Mouse (Mus musculus) embryonic facial prominence, embryonic 15.5 days (tissue): ENCODE results near the gene Arhgap40. TPM values are rescaled to one million over a fixed set of nuclear protein-coding genes. Genes with fewer than 3 reads are reported as not detected.

ENCODE experiments used
- ATAC-seq: fragments of 200-750 bp; cut with Nextera tagmentation; 2 replicates; pipeline ENCODE4 v1.8.0; 2017; ENCODE audit warnings: low read depth, moderate TSS enrichment; ENCODE audit not compliant: insufficient number of reproducible peaks, low FRiP score, low TSS enrichment
- H3K27ac ChIP-seq: fragments of 300-500 bp; sonication (generic); replicated peaks from 2 replicates; pipeline ENCODE4 v1.5.1; 2015; ENCODE audit warnings: mild to moderate bottlenecking, inconsistent platforms
- H3K27me3 ChIP-seq: fragments of 300-500 bp; sonication (generic); 2 replicates; pipeline ENCODE4 v1.6.1; 2015; ENCODE audit warnings: inconsistent platforms
- H3K36me3 ChIP-seq: fragments of 300-500 bp; sonication (generic); 2 replicates; pipeline ENCODE4 v1.6.1; 2015; ENCODE audit warnings: mild to moderate bottlenecking, inconsistent platforms
- H3K4me1 ChIP-seq: fragments of 300-500 bp; sonication (generic); 2 replicates; pipeline ENCODE4 v1.6.1; 2015; ENCODE audit warnings: inconsistent platforms
- H3K4me2 ChIP-seq: fragments of 300-500 bp; sonication (generic); replicated peaks from 2 replicates; pipeline ENCODE4 v1.6.1; 2015; ENCODE audit warnings: mild to moderate bottlenecking, inconsistent platforms
- H3K4me3 ChIP-seq: fragments of 300-500 bp; sonication (generic); replicated peaks from 2 replicates; pipeline ENCODE4 v1.5.1; 2015; ENCODE audit warnings: mild to moderate bottlenecking, inconsistent platforms
- H3K9ac ChIP-seq: fragments of 300-500 bp; sonication (generic); 2 replicates; pipeline ENCODE4 v1.6.1; 2015; ENCODE audit warnings: inconsistent platforms
- H3K9me3 ChIP-seq: fragments of 300-500 bp; sonication (generic); replicated peaks from 2 replicates; pipeline ENCODE4 v1.6.1; 2016; ENCODE audit warnings: inconsistent platforms
- WGBS: fragments of 180-500 bp; shearing (Covaris S2); methylation state at CpG from one replicate; pipeline ENCODE4 v1.1.7; 2015; 5-methylcytosine and 5-hydroxymethylcytosine counted together
- polyA plus RNA-seq: library from polyadenylated mRNA; unstranded; fragments of >200 nt; fragmentation: Nextera tagmentation; extraction: Ambion mirVana; gene quantifications from 2 replicates; pipeline ENCODE4 v1.2.1, GENCODE M21; 2015

Arhgap40 gene
- polyA plus RNA-seq = 4.9 and 5.9 TPM in 2 replicates

- H3K4me2 ChIP-seq = no peak within 1 kb of the TSS
- H3K9me3 ChIP-seq = no peaks in the 10 kb centered on the region
- H3K4me3 ChIP-seq = no peak within 1 kb of the TSS
- H3K9ac ChIP-seq = no peak within 1 kb of the TSS
- H3K27ac ChIP-seq = peak within 1 kb of the TSS; percentile 58; the same call in 1 of the 2 replicates
- 63% methylated on average over 10 of the region's 10 CpGs for WGBS
- no peak for ATAC-seq
- peaks cover 4% of the 10 kb centered on the region; the same call in 1 of the 2 replicates for H3K4me1 ChIP-seq
- no peaks in the 10 kb centered on the region for H3K36me3 ChIP-seq
- no peaks in the 10 kb centered on the region for H3K27me3 ChIP-seq
Measured at GRCm38 (mm10) chr2:158512528-158512927, at the start of gene Arhgap40. Gene Arhgap40, plus strand, starts transcription at chr2:158512796.

DNA sequence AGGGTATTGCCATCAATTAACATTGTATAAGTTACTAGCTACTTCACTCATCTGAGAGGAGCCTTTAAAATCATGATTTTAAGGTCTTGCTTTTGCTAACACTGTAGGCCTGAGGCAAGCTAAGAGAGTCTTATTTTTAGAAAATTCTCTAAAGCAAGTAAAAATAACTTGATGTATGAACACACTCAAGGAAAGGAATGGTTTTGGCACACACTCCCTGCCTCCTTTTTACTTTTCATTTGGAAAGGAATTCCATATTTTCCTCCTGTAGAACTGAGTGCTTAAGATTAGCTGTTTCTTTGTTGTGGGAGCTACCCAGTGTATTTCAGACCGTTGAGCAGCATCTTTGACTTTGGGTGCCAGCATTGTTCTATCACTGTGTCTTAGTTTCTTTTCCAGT, 38.4 kb upstream of the Arhgap40 start:
- H3K36me3 ChIP-seq = peaks cover 45% of the 10 kb centered on the region
- H3K4me3 ChIP-seq = no peak overlapping the region
- no peak overlapping the region for H3K9ac ChIP-seq
- H3K4me2 ChIP-seq = no peak overlapping the region
- no peaks in the 10 kb centered on the region for H3K9me3 ChIP-seq
- no peaks in the 10 kb centered on the region for H3K27me3 ChIP-seq
- 80% methylated on average over 1 of the region's 1 CpGs for WGBS
- ATAC-seq = no peak
- H3K4me1 ChIP-seq = no peaks in the 10 kb centered on the region
- no peak overlapping the region for H3K27ac ChIP-seq

DNA sequence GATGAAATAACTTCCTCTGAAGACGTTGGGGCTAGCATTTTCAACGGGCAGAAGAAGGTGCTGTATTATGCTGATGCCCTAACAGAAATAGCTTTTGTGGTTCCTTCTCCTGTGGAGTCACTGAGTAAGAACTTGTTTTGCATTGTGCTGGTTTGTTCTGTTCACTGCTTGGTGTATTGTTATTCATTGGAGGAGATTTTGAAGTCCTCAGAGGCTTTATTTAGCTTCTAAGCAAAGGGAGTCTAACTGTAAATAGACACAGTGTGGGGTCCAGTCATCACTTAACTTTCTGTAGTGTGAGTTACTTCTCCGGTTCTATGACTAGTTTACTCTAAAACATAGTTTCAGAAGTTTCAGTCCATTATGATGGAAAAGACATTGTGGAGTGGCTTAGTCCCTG, 35.0 kb upstream of the Arhgap40 start:
- WGBS = 82% methylated on average over 3 of the region's 3 CpGs
- H3K36me3 ChIP-seq = peaks cover 48% of the 10 kb centered on the region

DNA sequence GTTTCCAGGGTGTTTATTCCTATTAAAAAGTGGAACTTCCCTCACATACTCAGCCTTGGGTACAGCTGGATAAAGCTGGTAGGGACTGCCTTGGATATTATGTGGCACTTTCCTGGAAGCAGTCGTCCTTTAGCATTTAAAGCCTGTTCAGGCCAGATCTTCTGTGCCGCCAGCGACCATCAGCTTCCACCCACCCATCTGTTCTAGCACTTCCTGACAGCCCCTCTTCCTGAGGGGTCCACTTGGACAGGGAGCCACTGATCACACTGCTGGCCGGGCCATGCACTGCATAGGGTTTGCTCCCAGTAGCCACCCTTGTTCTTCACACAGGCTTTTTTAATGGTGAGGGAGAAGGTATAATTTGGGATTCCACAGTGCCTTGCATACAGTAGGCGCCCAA, 14.1 kb upstream of the Arhgap40 start:
- 81% methylated on average over 5 of the region's 5 CpGs for WGBS
- H3K36me3 ChIP-seq = peaks cover 38% of the 10 kb centered on the region

More for the DNA sequence above, 35.0 kb upstream of the Arhgap40 start:
- Histone ChIP-seq H3K4me3 (no peak overlapping the region), H3K27me3 (no peaks in the 10 kb centered on the region), H3K27ac (no peak overlapping the region), H3K9ac (no peak overlapping the region), H3K9me3 (no peaks in the 10 kb centered on the region), H3K4me2 (no peak overlapping the region), H3K4me1 (no peaks in the 10 kb centered on the region)
- ATAC-seq = no peak

DNA sequence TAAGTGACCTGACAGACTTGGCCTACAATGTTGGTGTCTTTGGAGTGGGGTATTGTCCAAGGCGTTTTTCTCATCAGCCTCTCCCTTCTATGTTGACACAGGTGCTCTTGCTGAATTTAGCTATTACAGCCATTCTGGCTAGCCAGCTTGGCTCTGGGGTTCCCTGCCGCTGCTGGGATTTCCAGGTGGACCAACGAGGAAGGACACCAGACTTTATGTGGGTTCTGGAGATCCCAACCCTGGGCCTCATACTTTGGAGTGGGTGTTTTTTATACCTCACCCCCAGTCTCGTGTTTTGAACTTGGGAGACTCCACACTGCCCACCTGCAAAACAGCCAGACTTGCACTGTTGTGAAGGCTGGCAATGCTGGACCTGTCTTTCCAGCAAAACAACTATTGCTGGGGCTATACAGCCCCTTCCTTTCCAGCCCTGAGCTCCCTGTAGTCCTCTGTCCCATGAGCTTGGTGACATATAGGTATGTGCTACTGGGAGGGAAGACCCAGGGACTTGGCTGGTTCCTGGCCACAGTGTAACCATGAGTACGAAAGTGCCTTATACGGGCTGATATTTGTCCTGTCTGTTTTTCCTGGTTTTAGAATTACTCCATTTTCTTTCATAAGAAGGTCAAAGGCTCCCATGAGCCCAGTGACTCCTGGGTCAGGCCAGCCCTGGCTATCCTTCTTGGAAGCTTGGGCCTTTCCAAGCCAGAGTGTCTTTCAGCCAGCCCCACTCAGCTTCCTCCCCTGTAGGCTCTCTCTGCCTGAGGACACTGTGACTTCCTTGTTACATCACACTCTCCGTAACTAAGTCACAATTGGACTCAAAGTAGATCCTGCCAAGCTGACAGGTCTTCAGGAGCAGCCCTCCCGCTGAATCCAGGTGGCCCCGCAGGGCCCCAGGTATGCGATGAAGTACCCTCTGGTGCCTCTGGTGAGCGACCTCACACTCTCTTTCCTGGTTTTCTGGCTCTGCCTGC, 10.5 kb upstream of the Arhgap40 start, which contains the start of gene Adig:
Gene Adig, plus strand, starts transcription at position 777 of the 977 bp plus-strand sequence.
- no peak within 1 kb of the TSS for H3K9ac ChIP-seq
- no peak for ATAC-seq
- 65% methylated on average over 11 of the region's 11 CpGs for WGBS
- H3K4me2 ChIP-seq = no peak within 1 kb of the TSS
- no peaks in the 10 kb centered on the region for H3K27me3 ChIP-seq
- no peaks in the 10 kb centered on the region for H3K9me3 ChIP-seq
- no peak within 1 kb of the TSS for H3K4me3 ChIP-seq
- H3K27ac ChIP-seq = 0 out of 2 replicates have a peak within 1 kb of the TSS, but pooled peaks have one; percentile 17
- H3K4me1 ChIP-seq = 0 out of 2 replicates have a peak, but pooled peaks cover 7% of the 10 kb centered on the region
- H3K36me3 ChIP-seq = peaks cover 9% of the 10 kb centered on the region; the same call in 1 of the 2 replicates

More for the DNA sequence above, 14.1 kb upstream of the Arhgap40 start:
- Histone ChIP-seq H3K27me3 (no peaks in the 10 kb centered on the region), H3K9ac (no peak overlapping the region), H3K4me3 (no peak overlapping the region), H3K9me3 (no peaks in the 10 kb centered on the region), H3K27ac (no peak overlapping the region), H3K4me1 (0 out of 2 replicates have a peak, but pooled peaks cover 7% of the 10 kb centered on the region), H3K4me2 (no peak overlapping the region)
- no peak for ATAC-seq

GRCm38 (mm10) chr2:158503226-158503625, 9.4 kb upstream of the Arhgap40 start:
- 80% methylated on average over 7 of the region's 7 CpGs for WGBS
- no peak for ATAC-seq
- H3K27ac ChIP-seq = 0 out of 2 replicates have a peak overlapping the region, but pooled peaks have one; percentile 17
- no peak overlapping the region for H3K4me3 ChIP-seq
- no peak overlapping the region for H3K9ac ChIP-seq
- H3K36me3 ChIP-seq = no peaks in the 10 kb centered on the region
- H3K9me3 ChIP-seq = no peaks in the 10 kb centered on the region
- H3K27me3 ChIP-seq = no peaks in the 10 kb centered on the region
- 0 out of 2 replicates have a peak, but pooled peaks cover 7% of the 10 kb centered on the region for H3K4me1 ChIP-seq
- no peak overlapping the region for H3K4me2 ChIP-seq

DNA sequence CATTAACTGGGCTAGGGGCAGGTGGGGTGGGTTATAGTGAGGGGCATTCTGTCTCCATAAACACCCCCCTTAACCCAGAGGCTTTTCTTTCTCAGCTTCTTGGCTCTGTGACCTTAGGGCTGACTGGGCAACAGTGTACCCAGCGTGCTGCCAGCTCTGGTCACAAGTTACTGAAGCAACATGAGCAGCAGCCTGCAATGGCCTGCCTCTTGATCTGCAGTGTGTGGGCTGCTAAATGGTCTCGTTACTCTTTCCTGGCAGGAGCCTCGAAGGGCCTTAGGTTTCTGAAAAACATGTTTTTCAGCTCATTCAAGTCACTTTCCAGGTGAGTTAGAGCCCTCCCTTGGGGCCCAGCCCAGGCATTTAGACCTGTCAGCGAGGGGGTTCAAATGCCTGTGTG, 8.9 kb upstream of the Arhgap40 start:
- Histone ChIP-seq H3K9ac (no peak overlapping the region), H3K36me3 (no peaks in the 10 kb centered on the region), H3K27ac (0 out of 2 replicates have a peak overlapping the region, but pooled peaks have one; percentile 17), H3K4me2 (no peak overlapping the region), H3K4me3 (no peak overlapping the region), H3K4me1 (0 out of 2 replicates have a peak, but pooled peaks cover 7% of the 10 kb centered on the region), H3K27me3 (no peaks in the 10 kb centered on the region), H3K9me3 (no peaks in the 10 kb centered on the region)
- WGBS = 45% methylated on average over 4 of the region's 4 CpGs
- no peak for ATAC-seq

DNA sequence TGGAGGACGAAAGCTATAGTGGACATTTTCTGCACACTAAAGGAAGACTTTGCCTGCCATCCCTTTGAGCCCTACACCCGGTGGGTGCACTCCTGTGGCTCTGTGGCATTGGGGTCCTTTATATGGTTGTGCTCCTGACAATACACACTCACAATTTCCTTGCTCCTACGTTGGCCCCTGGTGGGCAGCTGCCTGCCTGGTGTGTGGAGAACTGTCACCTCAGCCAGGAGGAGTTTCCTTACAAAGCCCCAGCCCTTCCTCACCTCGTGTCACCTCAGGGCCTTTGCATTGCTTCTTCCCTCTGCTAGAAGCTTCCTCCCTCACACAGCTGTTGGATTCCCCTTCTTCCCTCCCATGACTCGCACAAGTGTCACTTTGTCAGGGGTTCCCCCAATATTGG, 6.1 kb upstream of the Arhgap40 start:
- Histone ChIP-seq H3K27ac (no peak overlapping the region), H3K9me3 (no peaks in the 10 kb centered on the region), H3K36me3 (no peaks in the 10 kb centered on the region), H3K4me3 (no peak overlapping the region), H3K4me1 (0 out of 2 replicates have a peak, but pooled peaks cover 4% of the 10 kb centered on the region), H3K27me3 (no peaks in the 10 kb centered on the region), H3K4me2 (no peak overlapping the region), H3K9ac (no peak overlapping the region)
- ATAC-seq = no peak
- 81% methylated on average over 5 of the region's 5 CpGs for WGBS

GRCm38 (mm10) chr2:158507046-158507445, 5.5 kb upstream of the Arhgap40 start:
- Histone ChIP-seq H3K4me1 (0 out of 2 replicates have a peak, but pooled peaks cover 4% of the 10 kb centered on the region), H3K27ac (no peak overlapping the region), H3K4me2 (no peak overlapping the region), H3K27me3 (no peaks in the 10 kb centered on the region), H3K9me3 (no peaks in the 10 kb centered on the region), H3K36me3 (no peaks in the 10 kb centered on the region), H3K9ac (no peak overlapping the region), H3K4me3 (no peak overlapping the region)
- WGBS = 89% methylated on average over 10 of the region's 10 CpGs
- no peak for ATAC-seq

- 66% methylated on average over 6 of the region's 6 CpGs for WGBS
- no peaks in the 10 kb centered on the region for H3K27me3 ChIP-seq
- H3K4me3 ChIP-seq = no peak overlapping the region
- H3K36me3 ChIP-seq = no peaks in the 10 kb centered on the region
- no peak overlapping the region for H3K27ac ChIP-seq
- no peak overlapping the region for H3K4me2 ChIP-seq
- H3K4me1 ChIP-seq = peaks cover 4% of the 10 kb centered on the region; the same call in 1 of the 2 replicates
- ATAC-seq = no peak
- H3K9me3 ChIP-seq = no peaks in the 10 kb centered on the region
- no peak overlapping the region for H3K9ac ChIP-seq
Measured at GRCm38 (mm10) chr2:158510665-158511064, 1.9 kb upstream of the Arhgap40 start.

- no peaks in the 10 kb centered on the region for H3K36me3 ChIP-seq
- ATAC-seq = no peak
- H3K27ac ChIP-seq = no peak overlapping the region
- H3K27me3 ChIP-seq = no peaks in the 10 kb centered on the region
- H3K9me3 ChIP-seq = no peaks in the 10 kb centered on the region
- no peak overlapping the region for H3K9ac ChIP-seq
- no peak overlapping the region for H3K4me2 ChIP-seq
- WGBS = 77% methylated on average over 12 of the region's 12 CpGs
- no peak overlapping the region for H3K4me3 ChIP-seq
- H3K4me1 ChIP-seq = peaks cover 4% of the 10 kb centered on the region; the same call in 1 of the 2 replicates
Measured at GRCm38 (mm10) chr2:158513821-158514336, 1.3 kb downstream of the Arhgap40 start.
